Mouse (Mus musculus): Measurements from ENCODE around the gene Sfxn5.

- TF ChIP-seq CTCF (IDR thresholded peaks at IDR 0.05) = no peak
- no peak for TF ChIP-seq POLR2A (IDR thresholded peaks at IDR 0.05; ENCODE audit: insufficient read depth, low read depth, low read length)
- TF ChIP-seq EP300 (IDR thresholded peaks at IDR 0.05; ENCODE audit: insufficient read depth, low read depth, low read length) = no peak
These were observed 49.6 kb upstream of the Sfxn5 start for GRCm38 (mm10) chr6:85382791-85383190.

All from heart, adult 2 months (tissue).